Mouse (Mus musculus) neural tube, embryonic 13.5 days (tissue): ENCODE results near the gene Akr1cl. TPM values are rescaled to one million over a fixed set of nuclear protein-coding genes. Genes with fewer than 3 reads are reported as not detected.

Source experiments
- ATAC-seq: fragments of 200-750 bp; cut with Nextera tagmentation; 2 replicates; pipeline ENCODE4 v1.8.0; 2017; ENCODE audit warnings: low read depth, mild to moderate bottlenecking, moderate TSS enrichment, moderate library complexity
- H3K27ac ChIP-seq: fragments of 300-500 bp; sonication (generic); replicated peaks from 2 replicates; pipeline ENCODE4 v1.5.1; 2015; ENCODE audit warnings: moderate library complexity, mild to moderate bottlenecking, inconsistent platforms
- H3K27me3 ChIP-seq: fragments of 300-500 bp; sonication (generic); 2 replicates; pipeline ENCODE4 v1.6.1; 2015; ENCODE audit warnings: mild to moderate bottlenecking, inconsistent platforms
- H3K36me3 ChIP-seq: fragments of 300-500 bp; sonication (generic); 2 replicates; pipeline ENCODE4 v1.6.1; 2015; ENCODE audit warnings: mild to moderate bottlenecking, inconsistent platforms
- H3K4me1 ChIP-seq: fragments of 300-500 bp; sonication (generic); replicated peaks from 2 replicates; pipeline ENCODE4 v1.6.1; 2015; ENCODE audit warnings: inconsistent platforms
- H3K4me2 ChIP-seq: fragments of 300-500 bp; sonication (generic); 2 replicates; pipeline ENCODE4 v1.6.1; 2015; ENCODE audit warnings: inconsistent platforms, mild to moderate bottlenecking, moderate library complexity
- H3K4me3 ChIP-seq: fragments of 300-500 bp; sonication (generic); 2 replicates; pipeline ENCODE4 v1.5.1; 2015; ENCODE audit warnings: mild to moderate bottlenecking, inconsistent platforms
- H3K9ac ChIP-seq: fragments of 300-500 bp; sonication (generic); 2 replicates; pipeline ENCODE4 v1.6.1; 2015; ENCODE audit warnings: moderate library complexity, mild to moderate bottlenecking, inconsistent platforms
- H3K9me3 ChIP-seq: fragments of 300-500 bp; sonication (generic); 2 replicates; pipeline ENCODE4 v1.6.1; 2016; ENCODE audit warnings: inconsistent platforms
- WGBS: fragments of 180-500 bp; shearing (Covaris S2); methylation state at CpG from one replicate; pipeline ENCODE4 v1.1.7; 2015; 5-methylcytosine and 5-hydroxymethylcytosine counted together
- polyA plus RNA-seq: library from polyadenylated mRNA; unstranded; fragments of >200 nt; fragmentation: Nextera tagmentation; extraction: Ambion mirVana; gene quantifications from 2 replicates; pipeline ENCODE4 v1.2.1, GENCODE M21; 2015

Gene Akr1cl
- polyA plus RNA-seq, 1 experiment from 2014 or later: 0.21 TPM

DNA sequence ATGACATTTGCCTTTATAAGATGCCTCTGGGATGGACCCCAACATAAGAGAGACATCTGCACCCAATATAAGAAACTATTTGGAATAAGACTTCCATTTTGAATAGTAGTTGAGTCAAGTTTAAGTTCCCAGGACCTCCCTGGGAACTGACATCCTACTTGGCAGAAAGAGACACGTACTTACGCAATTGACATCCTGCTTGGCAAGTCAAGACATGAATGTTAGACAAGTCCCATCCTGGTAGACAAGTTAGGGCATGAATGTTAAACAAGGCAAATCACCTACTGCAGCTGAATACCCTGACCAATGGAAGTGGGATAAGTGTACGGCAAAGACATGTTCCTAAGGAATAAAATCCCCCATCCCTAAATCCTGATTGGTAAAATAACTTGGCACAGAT, 9.3 kb upstream of the Akr1cl start:
- Histone ChIP-seq H3K4me3 (no peak overlapping the region), H3K4me1 (no peaks in the 10 kb centered on the region), H3K9ac (no peak overlapping the region), H3K9me3 (no peaks in the 10 kb centered on the region), H3K27me3 (no peaks in the 10 kb centered on the region), H3K36me3 (no peaks in the 10 kb centered on the region), H3K4me2 (no peak overlapping the region), H3K27ac (no peak overlapping the region)
- ATAC-seq: no peak
- WGBS: 95% methylated on average over 3 of the region's 3 CpGs

- no peak overlapping the region for H3K27ac ChIP-seq
- no peak overlapping the region for H3K4me2 ChIP-seq
- H3K36me3 ChIP-seq: no peaks in the 10 kb centered on the region
- no peaks in the 10 kb centered on the region for H3K4me1 ChIP-seq
- H3K9ac ChIP-seq: no peak overlapping the region
- H3K4me3 ChIP-seq: no peak overlapping the region
- no peaks in the 10 kb centered on the region for H3K9me3 ChIP-seq
- ATAC-seq: no peak
- H3K27me3 ChIP-seq: no peaks in the 10 kb centered on the region
- 75% methylated on average over 6 of the region's 6 CpGs for WGBS
Observed at GRCm38 (mm10) chr1:65040806-65041205, 8.2 kb upstream of the Akr1cl start.

DNA sequence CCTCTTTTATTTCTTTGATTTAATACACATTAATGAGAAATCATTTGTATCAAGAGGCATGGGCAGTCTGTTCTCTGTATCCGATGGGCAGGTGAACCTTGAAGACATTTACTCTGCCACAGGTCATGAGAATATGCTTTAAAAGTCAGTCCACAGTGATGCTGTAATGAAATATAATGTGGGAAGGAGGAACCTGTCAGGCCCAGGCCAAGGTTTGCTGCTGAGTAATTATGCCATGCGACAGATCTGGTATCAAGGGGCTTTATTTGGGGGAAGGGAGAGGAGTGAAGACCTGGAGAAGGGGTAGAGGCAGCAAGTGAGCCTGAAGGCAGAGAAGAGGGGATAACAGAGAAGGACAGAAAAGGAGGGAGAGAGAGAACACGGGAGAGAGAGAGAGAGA, 7.1 kb upstream of the Akr1cl start:
- H3K4me3 ChIP-seq: no peak overlapping the region
- H3K9ac ChIP-seq: no peak overlapping the region
- H3K4me1 ChIP-seq: no peaks in the 10 kb centered on the region
- WGBS: 82% methylated on average over 3 of the region's 3 CpGs
- no peaks in the 10 kb centered on the region for H3K9me3 ChIP-seq
- no peaks in the 10 kb centered on the region for H3K27me3 ChIP-seq
- H3K36me3 ChIP-seq: no peaks in the 10 kb centered on the region
- H3K4me2 ChIP-seq: no peak overlapping the region
- no peak for ATAC-seq
- no peak overlapping the region for H3K27ac ChIP-seq

- no peak for ATAC-seq
- Histone ChIP-seq H3K4me3 (no peak overlapping the region), H3K9me3 (no peaks in the 10 kb centered on the region), H3K27ac (no peak overlapping the region), H3K4me1 (no peaks in the 10 kb centered on the region), H3K9ac (no peak overlapping the region), H3K36me3 (no peaks in the 10 kb centered on the region), H3K4me2 (no peak overlapping the region), H3K27me3 (no peaks in the 10 kb centered on the region)
- WGBS: 80% methylated on average over 2 of the region's 2 CpGs
Observed at GRCm38 (mm10) chr1:65037542-65037941, 5.0 kb upstream of the Akr1cl start.

- WGBS: 42% methylated on average over 3 of the region's 3 CpGs
- no peak overlapping the region for H3K27ac ChIP-seq
- no peak for ATAC-seq
- no peaks in the 10 kb centered on the region for H3K36me3 ChIP-seq
- no peak overlapping the region for H3K4me3 ChIP-seq
- no peak overlapping the region for H3K9ac ChIP-seq
- no peaks in the 10 kb centered on the region for H3K27me3 ChIP-seq
- H3K9me3 ChIP-seq: no peaks in the 10 kb centered on the region
- no peaks in the 10 kb centered on the region for H3K4me1 ChIP-seq
- no peak overlapping the region for H3K4me2 ChIP-seq
Observed at GRCm38 (mm10) chr1:65035513-65035912, 3.0 kb upstream of the Akr1cl start.

GRCm38 (mm10) chr1:65028206-65028605, 4.4 kb downstream of the Akr1cl start:
- no peak for ATAC-seq
- H3K4me2 ChIP-seq: no peak overlapping the region
- H3K27ac ChIP-seq: no peak overlapping the region
- no peaks in the 10 kb centered on the region for H3K36me3 ChIP-seq
- H3K27me3 ChIP-seq: no peaks in the 10 kb centered on the region
- no peak overlapping the region for H3K4me3 ChIP-seq
- no peaks in the 10 kb centered on the region for H3K4me1 ChIP-seq
- 74% methylated on average over 9 of the region's 9 CpGs for WGBS
- no peaks in the 10 kb centered on the region for H3K9me3 ChIP-seq
- H3K9ac ChIP-seq: no peak overlapping the region

- Histone ChIP-seq H3K4me3 (no peak overlapping the region), H3K9ac (no peak overlapping the region), H3K4me2 (no peak overlapping the region), H3K9me3 (no peaks in the 10 kb centered on the region), H3K27ac (no peak overlapping the region), H3K27me3 (no peaks in the 10 kb centered on the region), H3K4me1 (no peaks in the 10 kb centered on the region), H3K36me3 (no peaks in the 10 kb centered on the region)
- no peak for ATAC-seq
- WGBS: 83% methylated on average over 4 of the region's 4 CpGs
Observed at GRCm38 (mm10) chr1:65012726-65013125, 19.8 kb downstream of the Akr1cl start.

- 14% methylated on average over 9 of the region's 9 CpGs for WGBS
- H3K4me3 ChIP-seq: no peak overlapping the region
- no peaks in the 10 kb centered on the region for H3K4me1 ChIP-seq
- H3K9me3 ChIP-seq: no peaks in the 10 kb centered on the region
- no peak overlapping the region for H3K4me2 ChIP-seq
- H3K27me3 ChIP-seq: no peaks in the 10 kb centered on the region
- H3K9ac ChIP-seq: no peak overlapping the region
- peak; percentile 75; the same call in 1 of the 2 replicates for ATAC-seq
- H3K36me3 ChIP-seq: no peaks in the 10 kb centered on the region
- no peak overlapping the region for H3K27ac ChIP-seq
Observed at GRCm38 (mm10) chr1:65010153-65010552, 22.4 kb downstream of the Akr1cl start.

- Histone ChIP-seq H3K27me3 (no peaks in the 10 kb centered on the region), H3K9me3 (no peaks in the 10 kb centered on the region), H3K4me3 (no peak overlapping the region), H3K9ac (no peak overlapping the region), H3K4me2 (no peak overlapping the region), H3K36me3 (no peaks in the 10 kb centered on the region), H3K27ac (no peak overlapping the region), H3K4me1 (no peaks in the 10 kb centered on the region)
- 88% methylated on average over 6 of the region's 6 CpGs for WGBS
- no peak for ATAC-seq
Observed at GRCm38 (mm10) chr1:65005575-65005974, 27.0 kb downstream of the Akr1cl start.

- Histone ChIP-seq H3K36me3 (no peaks in the 10 kb centered on the region), H3K4me1 (no peaks in the 10 kb centered on the region), H3K4me3 (no peak overlapping the region), H3K27ac (no peak overlapping the region), H3K27me3 (no peaks in the 10 kb centered on the region), H3K9me3 (no peaks in the 10 kb centered on the region), H3K4me2 (no peak overlapping the region), H3K9ac (no peak overlapping the region)
- ATAC-seq: no peak
- WGBS: 84% methylated on average over 4 of the region's 4 CpGs
Observed at GRCm38 (mm10) chr1:65004526-65004925, 28.0 kb downstream of the Akr1cl start.

- no peaks in the 10 kb centered on the region for H3K4me1 ChIP-seq
- no peak overlapping the region for H3K4me2 ChIP-seq
- WGBS: 82% methylated on average over 4 of the region's 4 CpGs
- H3K27me3 ChIP-seq: no peaks in the 10 kb centered on the region
- no peak overlapping the region for H3K27ac ChIP-seq
- H3K4me3 ChIP-seq: no peak overlapping the region
- no peak overlapping the region for H3K9ac ChIP-seq
- ATAC-seq: no peak
- H3K36me3 ChIP-seq: no peaks in the 10 kb centered on the region
- no peaks in the 10 kb centered on the region for H3K9me3 ChIP-seq
Observed at GRCm38 (mm10) chr1:64993206-64993605, 39.4 kb downstream of the Akr1cl start.

DNA sequence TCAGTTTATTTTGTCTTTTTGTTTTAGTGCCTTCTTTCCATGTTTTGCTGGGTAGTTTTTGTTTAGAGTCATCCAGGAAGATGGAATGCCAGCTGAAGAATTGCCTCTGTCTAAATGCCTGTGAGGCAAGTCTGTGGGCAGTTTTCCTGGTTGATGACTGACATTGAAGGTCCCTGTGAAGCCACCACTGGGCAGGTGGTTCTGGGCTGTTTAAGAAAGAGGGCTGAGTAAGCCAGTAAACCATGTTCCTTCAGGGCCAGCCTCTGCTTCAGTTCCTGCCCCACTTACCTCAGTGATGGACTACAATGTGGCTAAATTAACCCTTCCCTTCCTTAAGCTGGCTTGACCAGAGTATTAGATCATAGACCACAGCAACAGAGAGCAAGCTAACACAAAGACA, 44.4 kb downstream of the Akr1cl start:
- ATAC-seq: no peak
- no peaks in the 10 kb centered on the region for H3K4me1 ChIP-seq
- H3K27me3 ChIP-seq: no peaks in the 10 kb centered on the region
- H3K9ac ChIP-seq: no peak overlapping the region
- no peak overlapping the region for H3K27ac ChIP-seq
- no peaks in the 10 kb centered on the region for H3K9me3 ChIP-seq
- H3K36me3 ChIP-seq: no peaks in the 10 kb centered on the region
- H3K4me3 ChIP-seq: no peak overlapping the region
- no peak overlapping the region for H3K4me2 ChIP-seq

DNA sequence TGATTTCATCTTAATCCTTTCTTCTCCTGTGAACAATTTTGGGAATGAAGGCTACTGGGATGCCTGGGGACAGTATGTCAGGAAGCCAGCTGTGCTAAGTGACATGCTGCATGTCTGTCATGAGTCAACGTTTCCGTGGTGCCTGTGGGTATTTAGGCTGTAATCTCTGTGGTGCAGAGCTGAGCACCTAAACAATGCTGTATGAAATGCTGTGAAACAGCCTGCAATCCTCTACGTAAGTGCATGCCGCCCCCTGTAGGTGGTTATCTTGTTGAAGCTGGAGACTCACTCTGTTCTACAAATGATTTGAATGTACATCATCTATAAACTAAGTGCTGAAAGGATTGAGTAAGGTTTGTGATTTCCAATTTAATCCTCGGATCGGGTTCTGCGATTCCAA, 46.4 kb downstream of the Akr1cl start:
- ATAC-seq: no peak
- Histone ChIP-seq H3K27ac (no peak overlapping the region), H3K4me2 (no peak overlapping the region), H3K36me3 (no peaks in the 10 kb centered on the region), H3K9me3 (no peaks in the 10 kb centered on the region), H3K4me1 (no peaks in the 10 kb centered on the region), H3K4me3 (no peak overlapping the region), H3K9ac (no peak overlapping the region), H3K27me3 (no peaks in the 10 kb centered on the region)
- 45% methylated on average over 7 of the region's 7 CpGs for WGBS
